Mouse (Mus musculus) subcutaneous adipose tissue, adult 2 months (tissue): Measurements from ENCODE around the gene Olfr1112. TPM values are rescaled to one million over a fixed set of nuclear protein-coding genes. Genes with fewer than 3 reads are reported as not detected.

ENCODE experiments used
- polyA plus RNA-seq: library from polyadenylated mRNA; depleted of rRNA; stranded (reverse); fragments of >200 nt; gene quantifications from 2 replicates; pipeline ENCODE4 v1.2.3, GENCODE M21; 2012; ENCODE audit warnings: low replicate concordance; rRNA removed

Gene Olfr1112
- polyA plus RNA-seq = not detected in 2 replicates

GRCm38 (mm10) chr2:87187498-87187897 is at the start of gene Olfr1112:
Gene Olfr1112, plus strand, starts transcription at chr2:87187798.

DNA sequence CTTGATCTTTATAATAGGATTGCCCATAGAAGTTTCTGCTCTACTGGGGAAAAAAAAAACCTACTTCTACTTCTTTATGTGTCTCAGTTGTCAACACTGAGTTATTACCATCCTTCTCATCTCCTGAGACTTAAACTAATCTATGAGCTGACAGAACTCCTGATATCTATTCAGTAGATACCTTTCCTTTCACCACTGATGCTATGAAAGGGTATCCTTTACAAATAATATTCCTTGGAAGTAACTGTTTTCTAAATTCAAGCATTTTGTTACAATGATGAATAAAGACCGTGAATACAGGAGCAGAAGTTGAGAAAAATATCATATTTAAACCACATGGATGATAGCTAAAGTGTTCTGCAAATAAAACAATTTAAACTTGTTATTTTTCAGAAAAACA is 47.4 kb upstream of the Olfr1112 start, which contains the start of gene Olfr1110:
TSS of gene Olfr1110 (minus strand) at position 101 of the 400 bp plus-strand sequence.

DNA sequence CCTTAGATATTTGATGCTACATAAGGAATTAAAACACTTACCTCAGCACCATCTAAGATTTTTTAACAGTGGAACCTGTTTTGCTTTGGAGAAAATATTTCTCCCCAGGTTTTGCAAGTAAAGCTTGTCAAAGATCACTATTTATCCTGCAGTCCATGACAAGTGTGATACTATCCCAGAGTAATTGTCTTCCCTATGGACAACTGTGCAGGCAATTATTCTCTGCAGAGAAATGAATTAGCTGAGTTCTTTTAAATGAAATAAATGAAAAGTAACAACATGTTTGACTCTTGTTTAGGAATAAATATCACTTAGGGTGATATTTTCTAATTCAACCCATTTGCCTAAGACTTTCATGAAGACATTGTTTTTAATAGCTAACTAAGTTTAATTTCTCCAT is 35.1 kb upstream of the Olfr1112 start, which contains the start of gene Olfr1111:
TSS of gene Olfr1111 (minus strand) at position 101 of the 400 bp plus-strand sequence.

DNA sequence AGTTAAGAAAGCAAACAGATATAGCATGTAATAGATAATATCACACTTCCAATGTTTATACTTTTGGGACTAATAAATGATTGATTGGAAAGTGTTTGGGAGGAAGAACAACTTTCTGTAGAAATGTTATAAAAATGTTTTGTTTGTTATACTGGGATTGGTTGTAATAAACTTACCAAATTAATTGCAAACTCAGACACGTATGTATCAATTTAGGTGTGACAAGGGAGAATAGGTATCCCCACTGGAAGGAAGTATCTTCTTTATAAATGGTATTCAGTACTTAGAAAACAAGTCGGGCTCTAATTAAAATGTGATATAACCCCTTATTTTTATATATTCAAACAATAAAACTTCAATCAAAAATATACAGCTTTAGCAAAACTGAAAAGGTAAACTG is 21.1 kb downstream of the Olfr1112 start, which contains the start of gene Olfr1113:
TSS of gene Olfr1113 (plus strand) at position 301 of the 400 bp plus-strand sequence.

Other genes starting within 250 kb of the Olfr1112 start
- not detected in 2 replicates for gene Olfr1099, start 227.1 kb upstream of the Olfr1112 start, polyA plus RNA-seq
- gene Olfr1100, start 207.8 kb upstream of the Olfr1112 start, polyA plus RNA-seq = not detected in 2 replicates
- not detected in 2 replicates for gene Olfr1101, start 196.6 kb upstream of the Olfr1112 start, polyA plus RNA-seq
- gene Olfr1102, start 189.4 kb upstream of the Olfr1112 start, polyA plus RNA-seq = not detected in 2 replicates
- not detected in 2 replicates for gene Olfr1104, start 160.7 kb upstream of the Olfr1112 start, polyA plus RNA-seq
- not detected in 2 replicates for gene Olfr1105, start 151.3 kb upstream of the Olfr1112 start, polyA plus RNA-seq
- gene Olfr1106, start 135.5 kb upstream of the Olfr1112 start, polyA plus RNA-seq = not detected in 2 replicates
- not detected in 2 replicates for gene Olfr1107, start 112.0 kb upstream of the Olfr1112 start, polyA plus RNA-seq
- gene Olfr1109, start 91.8 kb upstream of the Olfr1112 start, polyA plus RNA-seq = not detected in 2 replicates
- not detected in 2 replicates for gene Olfr259, start 73.2 kb upstream of the Olfr1112 start, polyA plus RNA-seq
- not detected in 2 replicates for gene Olfr1110, start 47.5 kb upstream of the Olfr1112 start, polyA plus RNA-seq
- gene Olfr1111, start 35.2 kb upstream of the Olfr1112 start, polyA plus RNA-seq = not detected in 2 replicates
- not detected in 2 replicates for gene Olfr1113, start 21.2 kb downstream of the Olfr1112 start, polyA plus RNA-seq
- gene Olfr1115, start 60.2 kb downstream of the Olfr1112 start, polyA plus RNA-seq = not detected in 2 replicates
- not detected in 2 replicates for gene Olfr1116, start 79.7 kb downstream of the Olfr1112 start, polyA plus RNA-seq
- not detected in 2 replicates for gene Olfr1118, start 119.8 kb downstream of the Olfr1112 start, polyA plus RNA-seq
- gene Olfr1120, start 167.0 kb downstream of the Olfr1112 start, polyA plus RNA-seq = not detected in 2 replicates
- gene Olfr1121, start 182.1 kb downstream of the Olfr1112 start, polyA plus RNA-seq = not detected in 2 replicates
- gene Olfr1122, start 198.1 kb downstream of the Olfr1112 start, polyA plus RNA-seq = not detected in 2 replicates
- gene Olfr1123, start 228.8 kb downstream of the Olfr1112 start, polyA plus RNA-seq = not detected in 2 replicates
- gene Olfr1124, start 242.5 kb downstream of the Olfr1112 start, polyA plus RNA-seq = not detected in 2 replicates